In the genomic region with DNA sequence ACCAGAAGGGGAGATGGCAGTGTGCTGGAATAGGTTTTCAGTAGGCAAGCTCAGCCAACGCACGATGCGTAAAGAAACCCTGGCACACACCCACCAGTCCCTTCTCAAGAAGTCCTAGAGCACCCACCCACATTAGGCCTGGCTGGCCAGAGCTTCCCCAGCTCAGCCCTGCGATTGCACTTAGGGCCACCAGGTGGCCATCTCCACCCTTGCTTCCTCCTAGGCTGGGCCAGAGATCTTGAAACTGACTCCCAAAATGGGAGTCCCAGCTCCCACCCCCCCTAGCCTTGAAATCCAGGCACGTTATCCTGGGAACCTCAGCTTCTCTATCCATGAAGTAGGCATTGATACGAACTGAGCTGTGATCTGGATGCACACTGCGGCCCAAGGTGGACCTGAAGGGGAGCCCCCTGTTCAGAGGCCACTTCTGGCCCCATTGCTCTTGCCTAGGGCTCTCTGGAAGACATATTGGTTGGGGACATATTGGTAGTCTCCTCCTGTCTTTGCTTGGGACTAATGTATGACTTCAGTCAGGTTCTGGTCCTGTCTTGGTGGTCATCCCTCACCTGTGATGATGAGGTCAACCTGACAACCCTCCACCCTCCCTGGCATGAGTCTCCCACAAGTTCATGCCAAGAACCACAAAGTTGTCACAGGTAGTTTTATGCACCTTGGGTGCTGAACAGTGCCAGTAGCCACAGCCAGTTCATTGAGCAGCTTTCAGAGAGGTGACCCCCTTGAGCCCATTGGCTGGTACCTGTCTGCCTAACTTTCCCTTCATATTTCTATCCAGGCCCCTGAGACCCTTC, we compare ENCODE assay signal across 10 mouse cellular contexts. TPM values are rescaled to one million over a fixed set of nuclear protein-coding genes. Genes with fewer than 3 reads are reported as not detected.
A peak's percentile ranks its signal among the peaks of the same experiment; 100 is the strongest.
DNase-seq lines count a peak whose midpoint lies in the region; ATAC-seq and TF ChIP-seq lines count a peak whose summit lies in the region.
"Had no signal": no experiment of that assay in that cellular context is flagged by ENCODE, and none has a peak within 500 bp of the region (broad histone marks: within the 10 kb centered on the region; RNA-seq: fewer than 3 reads in every experiment).

No protein-coding gene starts in this region.

- peaks cover 13% of the 10 kb centered on the region for H3K4me1 ChIP-seq in E14TG2a.4 (replicated peaks; ENCODE audit: low read depth, low read length)
- H3K4me1 ChIP-seq in embryonic facial prominence, embryonic 14.5 days (ENCODE audit: control insufficient read depth, insufficient read depth, low read length) = no peaks in the 10 kb centered on the region
- H3K4me1 ChIP-seq in kidney, postnatal 0 days (replicated peaks; ENCODE audit: insufficient read depth, low read length) = no peaks in the 10 kb centered on the region

- DNase-seq in layer of hippocampus, adult 8-10 months (ENCODE audit: low spot score in 2 of 2) = peak; percentile 38 to 40
- no peak for DNase-seq in layer of hippocampus, adult 9-10 months (ENCODE audit: low spot score)
- DNase-seq in adrenal gland, adult 2 months = peak; percentile 68
- peak; percentile 55 for DNase-seq in embryonic facial prominence, embryonic 14.5 days (ENCODE audit: low spot score)
- DNase-seq in kidney, postnatal 0 days (ENCODE audit: low spot score) = peak; percentile 78

- H3K27ac ChIP-seq in embryonic facial prominence, embryonic 14.5 days (replicated peaks; ENCODE audit: low read depth, low read length) = no peak overlapping the region
- H3K27ac ChIP-seq in kidney, postnatal 0 days = no peak overlapping the region

- TF ChIP-seq CTCF in E14TG2a.4 (conservative IDR thresholded peaks at IDR 0.05; ENCODE audit: low read length) = peak; percentile 64
- TF ChIP-seq CTCF in kidney, postnatal 0 days (IDR thresholded peaks at IDR 0.05; ENCODE audit: low read depth) = peak; percentile 87

- 36% methylated on average over 6 of the region's 7 CpGs for WGBS in embryonic facial prominence, embryonic 14.5 days
- WGBS in kidney, postnatal 0 days = 47% methylated on average over 7 of the region's 7 CpGs

- ATAC-seq in embryonic facial prominence, embryonic 14.5 days (ENCODE audit: low read depth) = 0 out of 2 replicates have a peak, but pooled peaks have one; percentile 62
- peak; percentile 47; the same call in 1 of the 2 replicates for ATAC-seq in kidney, postnatal 0 days (replicated peaks; ENCODE audit: low FRiP score, low read depth)
- 0 out of 2 replicates have a peak, but pooled peaks have one; percentile 43 for ATAC-seq in megakaryocyte, adult 5-6 weeks (ENCODE audit: poor library complexity, severe bottlenecking)
- ATAC-seq in activated CD4-positive, CD25-positive, alpha-beta regulatory T cell, adult 4 months = no peak

- H3K27me3 ChIP-seq in E14TG2a.4 (ENCODE audit: insufficient read depth, low read length) = peaks cover 55% of the 10 kb centered on the region
- no peaks in the 10 kb centered on the region for H3K27me3 ChIP-seq in embryonic facial prominence, embryonic 14.5 days (replicated peaks; ENCODE audit: control insufficient read depth, insufficient read depth, low read length)
- H3K27me3 ChIP-seq in kidney, postnatal 0 days (ENCODE audit: insufficient read depth, low read length) = no peaks in the 10 kb centered on the region

- no peaks in the 10 kb centered on the region for H3K9me3 ChIP-seq in E14TG2a.4 (ENCODE audit: low read length)
- no peaks in the 10 kb centered on the region for H3K9me3 ChIP-seq in embryonic facial prominence, embryonic 14.5 days (ENCODE audit: control insufficient read depth, low read length)
- no peaks in the 10 kb centered on the region for H3K9me3 ChIP-seq in kidney, postnatal 0 days (replicated peaks; ENCODE audit: low read length)

- H3K4me3 ChIP-seq in E14TG2a.4 (replicated peaks; ENCODE audit: low read length) = no peak overlapping the region
- no peak overlapping the region for H3K4me3 ChIP-seq in embryonic facial prominence, embryonic 14.5 days (ENCODE audit: low read depth, low read length)
- no peak overlapping the region for H3K4me3 ChIP-seq in kidney, postnatal 0 days (replicated peaks; ENCODE audit: low read depth, low read length)
- H3K4me3 ChIP-seq: erythroblast, embryonic 14.5 days had no signal

- no peak overlapping the region for H3K9ac ChIP-seq in embryonic facial prominence, embryonic 14.5 days (ENCODE audit: low read depth, low read length)
- H3K9ac ChIP-seq in kidney, postnatal 0 days (ENCODE audit: low read depth, low read length) = no peak overlapping the region

- H3K36me3 ChIP-seq in E14TG2a.4 (ENCODE audit: insufficient read depth, low read length) = no peaks in the 10 kb centered on the region
- no peaks in the 10 kb centered on the region for H3K36me3 ChIP-seq in embryonic facial prominence, embryonic 14.5 days (ENCODE audit: control insufficient read depth, insufficient read depth, low read length)
- H3K36me3 ChIP-seq in kidney, postnatal 0 days (ENCODE audit: insufficient read depth, low read length) = no peaks in the 10 kb centered on the region

- H3K4me2 ChIP-seq in embryonic facial prominence, embryonic 14.5 days (ENCODE audit: low read depth, low read length) = no peak overlapping the region
- no peak overlapping the region for H3K4me2 ChIP-seq in kidney, postnatal 0 days (ENCODE audit: low read length)

RNA-seq across cellular contexts. Expression of gene Grap, which starts 13.1 kb away (rescaled TPM):
- 1 to 10 TPM; 4.3 to 6.3 (median 5.2) TPM for total RNA-seq in layer of hippocampus, adult 8-10 months (2022)
- 10 to 100 TPM in 1 of 2 experiments, 1 to 10 TPM in 1; 5.4 to 10.7 TPM for total RNA-seq in adrenal gland, adult 2 months (2021)
- polyA plus RNA-seq in adrenal gland, adult 2 months (2012; rRNA removed) = 10.4 and 12.4 TPM in 2 replicates
- polyA plus RNA-seq in embryonic facial prominence, embryonic 14.5 days (2014; fragmentation: Nextera tagmentation; extraction: Ambion mirVana) = 8.2 and 8.6 TPM in 2 replicates
- 8.2 and 9.1 TPM in 2 replicates for polyA plus RNA-seq in kidney, postnatal 0 days (2015; fragmentation: Nextera tagmentation; extraction: Ambion mirVana)
- 0.85 and 2.4 TPM in 2 replicates for total RNA-seq in megakaryocyte, adult 5-6 weeks (2015)
- 3.5 and 4.3 TPM in 2 replicates for total RNA-seq in megakaryocyte, adult 5-6 weeks (2017)
- 100 to 1,000 TPM; 171 to 177 TPM for polyA plus RNA-seq in activated CD4-positive, CD25-positive, alpha-beta regulatory T cell, adult 4 months (2017; shearing (Covaris generic))

RNA-seq across cellular contexts. Expression of gene Fam83g, which starts 17.7 kb away (rescaled TPM):
- total RNA-seq in layer of hippocampus, adult 8-10 months (2022) = under 1 TPM in 3 of 4 experiments, not detected in 1; 0.06 to 0.20 (median 0.09) TPM
- total RNA-seq in adrenal gland, adult 2 months (2021) = 1 to 10 TPM in 1 of 2 experiments, under 1 TPM in 1; 0.78 to 2.7 TPM
- 1.7 and 2.1 TPM in 2 replicates for polyA plus RNA-seq in adrenal gland, adult 2 months (2012; rRNA removed)
- polyA plus RNA-seq in embryonic facial prominence, embryonic 14.5 days (2014; fragmentation: Nextera tagmentation; extraction: Ambion mirVana) = 2.2 and 3.7 TPM in 2 replicates
- polyA plus RNA-seq in kidney, postnatal 0 days (2015; fragmentation: Nextera tagmentation; extraction: Ambion mirVana) = 2.7 and 2.9 TPM in 2 replicates
- total RNA-seq in megakaryocyte, adult 5-6 weeks (2015) = not detected in 2 replicates
- not detected in 2 replicates for total RNA-seq in megakaryocyte, adult 5-6 weeks (2017)
- under 1 TPM; 0.24 to 0.40 TPM for polyA plus RNA-seq in activated CD4-positive, CD25-positive, alpha-beta regulatory T cell, adult 4 months (2017; shearing (Covaris generic))

RNA-seq across cellular contexts. Expression of gene Slc5a10, which starts 54.4 kb away (rescaled TPM):
- under 1 TPM; 0.23 to 0.55 (median 0.41) TPM for total RNA-seq in layer of hippocampus, adult 8-10 months (2022)
- total RNA-seq in adrenal gland, adult 2 months (2021) = under 1 TPM; 0.14 to 0.24 TPM
- polyA plus RNA-seq in adrenal gland, adult 2 months (2012; rRNA removed) = 0.07 and 0.10 TPM in 2 replicates
- polyA plus RNA-seq in embryonic facial prominence, embryonic 14.5 days (2014; fragmentation: Nextera tagmentation; extraction: Ambion mirVana) = 0.13 TPM in 1 of 2 replicates, not detected in the other
- 19.6 and 21.2 TPM in 2 replicates for polyA plus RNA-seq in kidney, postnatal 0 days (2015; fragmentation: Nextera tagmentation; extraction: Ambion mirVana)
- total RNA-seq in megakaryocyte, adult 5-6 weeks (2015) = not detected in 2 replicates
- total RNA-seq in megakaryocyte, adult 5-6 weeks (2017) = not detected in 2 replicates
- not detected for polyA plus RNA-seq in activated CD4-positive, CD25-positive, alpha-beta regulatory T cell, adult 4 months (2017; shearing (Covaris generic))
- polyA plus RNA-seq: erythroblast, embryonic 14.5 days; liver, embryonic 16.5 days had no signal

Comparison
In these comparisons a context has a peak if more than half of its experiments do, and no peak if none do; other contexts are left out.
1. RNA of gene Grap, which starts 13.1 kb away (polyA plus RNA-seq): 171 to 177 TPM in activated CD4-positive, CD25-positive, alpha-beta regulatory T cell, adult 4 months; 10.4 to 12.4 TPM in adrenal gland, adult 2 months, 8.2 to 8.6 TPM in embryonic facial prominence, embryonic 14.5 days and 8.2 to 9.1 TPM in kidney, postnatal 0 days; every median in the first group is over 10 times any median in the second.
2. RNA of gene Slc5a10, which starts 54.4 kb away (polyA plus RNA-seq): 19.6 to 21.2 TPM in kidney, postnatal 0 days; 0.13 TPM in embryonic facial prominence, embryonic 14.5 days, not detected in activated CD4-positive, CD25-positive, alpha-beta regulatory T cell, adult 4 months and 0.07 to 0.10 TPM in adrenal gland, adult 2 months; every median in the first group is over 10 times any median in the second.